Mouse (Mus musculus): ENCODE data around the gene Frat1. TPM values are rescaled to one million over a fixed set of nuclear protein-coding genes. Genes with fewer than 3 reads are reported as not detected.

The Frat1 gene
- polyA plus RNA-seq, 1 experiment from 2014 or later: 10.1 TPM

DNA sequence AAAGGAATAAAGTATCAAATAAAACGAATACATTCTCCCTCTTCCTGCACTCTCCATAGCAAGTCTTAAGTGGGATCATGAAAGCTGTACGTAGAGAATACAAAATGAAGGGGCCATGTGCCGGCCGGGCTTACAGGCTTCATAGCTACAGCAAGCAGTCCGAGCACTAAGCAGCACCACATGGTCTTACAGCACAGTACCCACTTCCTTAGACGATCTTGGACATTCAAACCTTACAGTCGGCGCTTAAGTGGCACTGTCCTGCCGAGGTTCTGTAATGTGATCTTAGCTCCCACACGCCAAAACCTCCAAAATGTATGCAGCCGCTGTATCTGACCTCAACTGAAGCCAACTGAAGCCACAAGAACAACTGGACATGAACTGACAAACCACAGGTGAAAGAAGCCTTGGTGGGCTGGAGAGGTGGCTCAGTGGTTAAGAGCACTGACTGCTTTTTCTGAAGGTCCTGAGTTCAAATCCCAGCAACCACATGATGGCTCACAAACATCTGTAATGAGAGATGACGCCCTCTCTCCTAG lies 32.9 kb upstream of the Frat1 start:
- H3K9ac ChIP-seq (ENCODE audit: low read length): no peak overlapping the region
- ATAC-seq (ENCODE audit: low FRiP score) (no peak), DNase-seq (ENCODE audit: low spot score, missing footprints) (peak; percentile 73)
- no peaks in the 10 kb centered on the region for H3K9me3 ChIP-seq (ENCODE audit: control insufficient read depth, low read length)
- H3K4me1 ChIP-seq (ENCODE audit: control insufficient read depth, insufficient read depth, low read length): peaks cover 17% of the 10 kb centered on the region
- no peak overlapping the region for H3K4me3 ChIP-seq (ENCODE audit: low read depth, low read length)
- no peaks in the 10 kb centered on the region; the same call in 1 of the 2 replicates for H3K36me3 ChIP-seq (ENCODE audit: control insufficient read depth, insufficient read depth, low read length)
- no peak overlapping the region for H3K4me2 ChIP-seq
- WGBS: 86% methylated on average over 12 of the region's 12 CpGs
- no peaks in the 10 kb centered on the region for H3K27me3 ChIP-seq (ENCODE audit: control insufficient read depth, insufficient read depth, low read length)
- no peak overlapping the region for H3K27ac ChIP-seq (ENCODE audit: low read depth, low read length)

DNA sequence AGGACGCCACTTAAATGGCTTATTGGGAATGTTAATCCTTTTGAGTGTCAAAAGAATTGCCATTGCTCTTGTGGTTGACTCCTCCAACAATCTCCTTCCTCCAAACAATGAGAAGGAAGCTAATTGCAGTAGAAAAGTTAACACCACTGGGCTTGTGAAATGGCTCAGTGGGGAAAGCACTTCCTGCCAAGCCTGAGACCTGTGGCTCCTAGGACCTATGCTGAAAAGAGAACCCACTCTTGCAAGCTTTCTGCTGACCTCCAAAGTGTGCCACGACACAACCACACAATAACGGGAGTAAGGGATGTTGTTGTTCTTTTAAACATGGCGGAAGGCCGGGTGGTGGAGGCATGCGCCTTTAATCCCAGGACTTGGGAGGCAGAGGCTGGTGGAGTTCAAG lies 32.2 kb upstream of the Frat1 start:
- H3K27me3 ChIP-seq (ENCODE audit: control insufficient read depth, insufficient read depth, low read length): no peaks in the 10 kb centered on the region
- DNase-seq (ENCODE audit: low spot score, missing footprints): peak; percentile 70
- 88% methylated on average over 6 of the region's 6 CpGs for WGBS
- no peaks in the 10 kb centered on the region; the same call in 1 of the 2 replicates for H3K36me3 ChIP-seq (ENCODE audit: control insufficient read depth, insufficient read depth, low read length)
- no peak overlapping the region for H3K9ac ChIP-seq (ENCODE audit: low read length)
- H3K4me2 ChIP-seq: no peak overlapping the region
- H3K4me3 ChIP-seq (ENCODE audit: low read depth, low read length): no peak overlapping the region
- H3K27ac ChIP-seq (ENCODE audit: low read depth, low read length): no peak overlapping the region
- H3K4me1 ChIP-seq (ENCODE audit: control insufficient read depth, insufficient read depth, low read length): peaks cover 17% of the 10 kb centered on the region
- H3K9me3 ChIP-seq (ENCODE audit: control insufficient read depth, low read length): no peaks in the 10 kb centered on the region
- ATAC-seq (ENCODE audit: low FRiP score): no peak

DNA sequence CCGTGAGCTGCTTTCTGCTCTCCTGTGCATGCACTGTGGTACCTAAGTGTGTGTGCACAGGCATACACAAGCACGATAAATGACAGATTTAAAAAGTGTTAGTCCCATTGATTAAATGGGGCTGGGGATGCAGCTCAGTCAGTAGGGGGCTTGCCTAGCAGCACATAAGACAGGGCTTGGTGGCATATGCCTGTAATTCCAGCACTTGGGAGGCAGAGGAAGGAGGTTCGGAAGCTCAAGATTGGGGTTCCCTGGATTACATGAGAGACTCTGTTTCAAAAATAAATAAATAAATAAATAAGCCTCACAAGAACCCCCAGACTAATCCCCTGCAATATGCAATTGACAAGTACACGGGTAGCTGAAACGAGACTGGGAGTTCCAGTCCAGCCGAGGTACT lies 29.3 kb upstream of the Frat1 start:
- Histone ChIP-seq H3K27me3 (ENCODE audit: control insufficient read depth, insufficient read depth, low read length) (no peaks in the 10 kb centered on the region), H3K9me3 (ENCODE audit: control insufficient read depth, low read length) (no peaks in the 10 kb centered on the region), H3K4me2 (peak overlapping the region; percentile 47), H3K4me1 (ENCODE audit: control insufficient read depth, insufficient read depth, low read length) (peaks cover 13% of the 10 kb centered on the region; the same call in 1 of the 2 replicates), H3K27ac (ENCODE audit: low read depth, low read length) (no peak overlapping the region), H3K4me3 (ENCODE audit: low read depth, low read length) (peak overlapping the region; percentile 88), H3K9ac (ENCODE audit: low read length) (peak overlapping the region; percentile 92), H3K36me3 (ENCODE audit: control insufficient read depth, insufficient read depth, low read length) (no peaks in the 10 kb centered on the region; the same call in 1 of the 2 replicates)
- 42% methylated on average over 6 of the region's 6 CpGs for WGBS
- DNase-seq (ENCODE audit: low spot score, missing footprints) (peak; percentile 84), ATAC-seq (ENCODE audit: low FRiP score) (no peak)

DNA sequence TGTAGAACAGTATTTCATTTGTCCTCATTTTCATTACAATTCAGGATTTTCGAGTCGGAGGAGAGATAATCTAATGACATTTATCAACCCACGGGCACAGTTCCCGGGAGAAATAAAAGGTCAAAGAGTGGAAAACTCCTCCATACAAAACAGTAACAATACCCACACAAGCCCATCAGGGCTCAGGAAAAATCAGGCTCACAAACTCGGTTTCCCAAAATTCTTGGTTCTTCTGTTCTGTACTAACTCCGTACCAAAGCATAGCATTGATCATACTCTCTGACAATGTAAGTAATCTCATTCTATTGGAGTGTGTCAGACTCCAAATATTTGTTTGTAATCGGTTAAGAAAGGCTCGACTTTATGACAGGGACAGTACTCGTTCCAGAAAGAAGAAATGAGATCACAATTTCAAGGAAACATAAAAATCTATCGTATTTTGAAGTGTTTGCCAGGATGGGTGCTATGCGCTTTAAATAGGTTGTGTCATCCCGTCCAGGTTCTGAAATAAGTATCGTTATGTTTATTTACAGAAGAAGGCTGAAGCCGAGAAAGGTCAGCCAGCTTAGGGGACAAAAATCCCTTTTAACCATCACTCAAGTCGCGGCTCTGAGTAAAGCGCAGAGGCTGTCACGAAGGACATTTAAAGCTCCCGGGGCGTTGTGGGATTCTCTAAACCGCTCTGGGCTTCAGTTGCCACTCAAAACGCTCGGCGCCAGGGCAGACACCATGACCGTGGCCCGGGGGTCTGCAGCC lies 28.6 kb upstream of the Frat1 start:
- Histone ChIP-seq H3K9me3 (ENCODE audit: control insufficient read depth, low read length) (no peaks in the 10 kb centered on the region), H3K4me3 (ENCODE audit: low read depth, low read length) (peak overlapping the region; percentile 88), H3K9ac (ENCODE audit: low read length) (peak overlapping the region; percentile 92), H3K4me2 (peak overlapping the region; percentile 47), H3K4me1 (ENCODE audit: control insufficient read depth, insufficient read depth, low read length) (peaks cover 11% of the 10 kb centered on the region; the same call in 1 of the 2 replicates), H3K36me3 (ENCODE audit: control insufficient read depth, insufficient read depth, low read length) (no peaks in the 10 kb centered on the region; the same call in 1 of the 2 replicates), H3K27me3 (ENCODE audit: control insufficient read depth, insufficient read depth, low read length) (no peaks in the 10 kb centered on the region), H3K27ac (ENCODE audit: low read depth, low read length) (peak overlapping the region; percentile 57)
- WGBS: 5% methylated on average over 26 of the region's 26 CpGs
- DNase-seq (ENCODE audit: low spot score, missing footprints) (no peak), ATAC-seq (ENCODE audit: low FRiP score) (no peak)

DNA sequence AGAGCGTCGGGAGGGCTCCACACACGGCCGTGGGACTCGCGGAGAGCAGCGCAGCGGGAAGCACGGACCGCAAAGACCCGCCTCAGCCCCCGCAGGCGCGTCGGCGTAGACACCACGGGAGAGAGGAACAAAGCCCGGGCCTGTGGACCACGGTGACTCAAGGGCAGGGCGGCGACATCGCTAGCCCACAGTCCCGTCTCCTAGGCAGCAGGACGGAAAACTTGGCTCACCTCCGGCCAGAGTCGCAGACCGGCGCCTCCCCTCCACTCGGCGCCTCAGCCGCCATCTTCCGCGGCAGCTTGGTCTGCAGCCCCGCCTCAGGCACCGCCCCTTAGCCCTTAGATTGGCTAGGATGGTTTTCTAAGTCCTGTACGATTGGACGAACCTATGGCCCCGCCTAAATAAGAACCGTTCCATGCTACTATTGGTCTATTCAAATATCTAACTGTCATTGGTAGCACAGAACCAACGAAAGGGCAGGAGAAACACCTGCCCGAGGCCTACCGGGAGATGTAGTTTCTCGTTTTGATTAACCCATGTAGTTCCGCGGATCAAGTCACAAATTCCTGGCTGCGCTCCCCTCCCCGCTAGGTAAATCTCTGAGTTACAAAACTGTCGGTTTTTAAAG lies 27.9 kb upstream of the Frat1 start, which contains the start of gene Arhgap19:
Gene Arhgap19 (minus strand): TSS at position 306 of the 628 bp plus-strand sequence.
- no peaks in the 10 kb centered on the region for H3K9me3 ChIP-seq (ENCODE audit: control insufficient read depth, low read length)
- peak within 1 kb of the TSS; percentile 57 for H3K27ac ChIP-seq (ENCODE audit: low read depth, low read length)
- peak within 1 kb of the TSS; percentile 92 for H3K9ac ChIP-seq (ENCODE audit: low read length)
- H3K4me3 ChIP-seq (ENCODE audit: low read depth, low read length): peak within 1 kb of the TSS; percentile 88
- no peaks in the 10 kb centered on the region for H3K27me3 ChIP-seq (ENCODE audit: control insufficient read depth, insufficient read depth, low read length)
- H3K4me2 ChIP-seq: peak within 1 kb of the TSS; percentile 47
- 0% methylated on average over 48 of the region's 48 CpGs for WGBS
- peaks cover 11% of the 10 kb centered on the region; the same call in 1 of the 2 replicates for H3K4me1 ChIP-seq (ENCODE audit: control insufficient read depth, insufficient read depth, low read length)
- ATAC-seq (ENCODE audit: low FRiP score): peak; percentile 99
- H3K36me3 ChIP-seq (ENCODE audit: control insufficient read depth, insufficient read depth, low read length): no peaks in the 10 kb centered on the region; the same call in 1 of the 2 replicates
- peak; percentile 97 for DNase-seq (ENCODE audit: low spot score, missing footprints)

DNA sequence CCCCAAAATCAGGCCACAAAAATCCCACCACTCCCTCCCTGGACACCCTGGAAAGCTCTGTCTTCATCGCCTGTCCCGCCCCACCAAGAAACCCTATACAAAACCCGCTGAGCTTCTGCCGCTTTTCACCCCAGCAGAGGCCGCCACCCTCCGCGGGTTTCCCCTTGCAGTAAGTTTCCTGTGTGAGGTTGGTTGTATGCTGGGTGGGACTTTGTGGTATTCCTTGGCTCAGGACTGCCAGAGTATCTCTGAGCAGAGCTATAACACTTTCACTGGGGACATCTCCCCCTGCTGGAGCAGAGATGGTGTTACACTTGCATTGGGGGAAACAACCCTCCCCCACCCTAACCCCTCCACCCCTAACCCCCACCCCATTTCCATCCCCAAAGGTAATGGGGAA lies 26.4 kb upstream of the Frat1 start:
- Histone ChIP-seq H3K9me3 (ENCODE audit: control insufficient read depth, low read length) (no peaks in the 10 kb centered on the region), H3K9ac (ENCODE audit: low read length) (no peak overlapping the region), H3K4me2 (no peak overlapping the region), H3K4me1 (ENCODE audit: control insufficient read depth, insufficient read depth, low read length) (peaks cover 11% of the 10 kb centered on the region; the same call in 1 of the 2 replicates), H3K27me3 (ENCODE audit: control insufficient read depth, insufficient read depth, low read length) (no peaks in the 10 kb centered on the region), H3K36me3 (ENCODE audit: control insufficient read depth, insufficient read depth, low read length) (no peaks in the 10 kb centered on the region), H3K4me3 (ENCODE audit: low read depth, low read length) (no peak overlapping the region), H3K27ac (ENCODE audit: low read depth, low read length) (no peak overlapping the region)
- ATAC-seq (ENCODE audit: low FRiP score): no peak
- no peak for DNase-seq (ENCODE audit: low spot score, missing footprints)
- 39% methylated on average over 7 of the region's 7 CpGs for WGBS

DNA sequence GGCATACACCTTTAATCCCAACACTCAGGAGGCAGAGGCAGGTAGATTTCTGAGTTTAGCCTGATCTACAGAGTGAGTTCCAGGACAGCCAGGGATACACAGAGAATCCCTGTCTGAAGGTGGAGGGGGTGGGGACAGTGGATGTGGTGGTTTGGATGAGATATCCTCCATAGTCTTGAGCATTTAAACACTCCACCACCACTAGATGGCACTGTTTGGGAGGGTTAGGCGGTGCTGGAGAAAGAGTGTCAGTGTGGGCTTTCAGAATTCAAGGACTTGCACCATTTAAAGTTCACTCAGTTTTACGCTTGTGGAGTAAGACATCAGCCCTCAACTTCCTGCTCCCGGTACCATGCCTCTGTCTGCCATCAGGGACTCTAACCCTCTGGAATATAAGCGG lies 23.9 kb upstream of the Frat1 start:
- WGBS: 88% methylated on average over 4 of the region's 4 CpGs

DNA sequence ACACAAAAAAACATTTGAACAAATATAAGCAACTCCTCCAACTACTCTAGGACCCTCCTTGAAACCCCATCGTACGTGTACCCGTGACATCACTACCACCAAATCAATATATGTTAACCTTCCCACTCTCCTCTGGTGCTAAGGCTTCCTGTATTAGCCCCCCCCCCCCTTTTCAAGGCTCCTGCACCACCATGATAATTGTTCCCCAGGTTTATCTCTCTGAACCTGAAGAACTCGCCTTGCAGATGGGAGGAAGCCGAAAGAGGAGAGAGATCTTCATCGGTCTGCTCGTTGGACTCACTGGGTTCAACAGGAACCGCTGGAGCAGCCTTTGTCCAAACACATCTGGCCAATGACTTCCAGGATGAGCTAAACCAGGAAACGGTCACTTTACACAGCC lies 22.3 kb upstream of the Frat1 start:
- Histone ChIP-seq H3K4me1 (ENCODE audit: control insufficient read depth, insufficient read depth, low read length) (no peaks in the 10 kb centered on the region), H3K4me2 (no peak overlapping the region), H3K27ac (ENCODE audit: low read depth, low read length) (no peak overlapping the region), H3K36me3 (ENCODE audit: control insufficient read depth, insufficient read depth, low read length) (no peaks in the 10 kb centered on the region), H3K27me3 (ENCODE audit: control insufficient read depth, insufficient read depth, low read length) (no peaks in the 10 kb centered on the region), H3K9ac (ENCODE audit: low read length) (no peak overlapping the region), H3K4me3 (ENCODE audit: low read depth, low read length) (no peak overlapping the region), H3K9me3 (ENCODE audit: control insufficient read depth, low read length) (no peaks in the 10 kb centered on the region)
- DNase-seq (ENCODE audit: low spot score, missing footprints) (no peak), ATAC-seq (ENCODE audit: low FRiP score) (no peak)
- WGBS: 90% methylated on average over 9 of the region's 9 CpGs

More for the DNA sequence above, 23.9 kb upstream of the Frat1 start:
- Histone ChIP-seq H3K4me2 (no peak overlapping the region), H3K27me3 (ENCODE audit: control insufficient read depth, insufficient read depth, low read length) (no peaks in the 10 kb centered on the region), H3K9ac (ENCODE audit: low read length) (no peak overlapping the region), H3K27ac (ENCODE audit: low read depth, low read length) (no peak overlapping the region), H3K36me3 (ENCODE audit: control insufficient read depth, insufficient read depth, low read length) (no peaks in the 10 kb centered on the region), H3K9me3 (ENCODE audit: control insufficient read depth, low read length) (no peaks in the 10 kb centered on the region), H3K4me1 (ENCODE audit: control insufficient read depth, insufficient read depth, low read length) (peaks cover under 1% of the 10 kb centered on the region; the same call in 1 of the 2 replicates), H3K4me3 (ENCODE audit: low read depth, low read length) (no peak overlapping the region)
- ATAC-seq (ENCODE audit: low FRiP score) (no peak), DNase-seq (ENCODE audit: low spot score, missing footprints) (no peak)

Data from midbrain, embryonic 11.5 days (tissue).